Mouse (Mus musculus) stomach, embryonic 15.5 days (tissue): ENCODE data around the gene Spop. TPM values are rescaled to one million over a fixed set of nuclear protein-coding genes. Genes with fewer than 3 reads are reported as not detected.
"Not testable (repeated sequence)": the region's sequence is repeated elsewhere in the genome, so short reads cannot be mapped to it uniquely, and the experiment has no call there.

Experiments used
- ATAC-seq: fragments of 200-750 bp; cut with Nextera tagmentation; 2 replicates; pipeline ENCODE4 v1.8.0; 2017; ENCODE audit warnings: low read depth, moderate number of reproducible peaks, moderate TSS enrichment; ENCODE audit not compliant: insufficient read depth, low FRiP score
- H3K27ac ChIP-seq: fragments of 300-500 bp; sonication (generic); 2 replicates; pipeline ENCODE4 v1.5.1; 2015; ENCODE audit warnings: mild to moderate bottlenecking, inconsistent platforms
- H3K27me3 ChIP-seq: fragments of 300-500 bp; sonication (generic); replicated peaks from 2 replicates; pipeline ENCODE4 v1.6.1; 2015; ENCODE audit warnings: inconsistent platforms
- H3K36me3 ChIP-seq: fragments of 300-500 bp; sonication (generic); 2 replicates; pipeline ENCODE4 v1.6.1; 2015; ENCODE audit warnings: inconsistent platforms
- H3K4me1 ChIP-seq: fragments of 300-500 bp; sonication (generic); 2 replicates; pipeline ENCODE4 v1.6.1; 2015; ENCODE audit warnings: inconsistent platforms
- H3K4me2 ChIP-seq: fragments of 300-500 bp; sonication (generic); 2 replicates; pipeline ENCODE4 v1.6.1; 2015; ENCODE audit warnings: mild to moderate bottlenecking, inconsistent platforms
- H3K4me3 ChIP-seq: fragments of 300-500 bp; sonication (generic); replicated peaks from 2 replicates; pipeline ENCODE4 v1.5.1; 2015; ENCODE audit warnings: inconsistent platforms
- H3K9ac ChIP-seq: fragments of 300-500 bp; sonication (generic); 2 replicates; pipeline ENCODE4 v1.6.1; 2015; ENCODE audit warnings: inconsistent platforms
- H3K9me3 ChIP-seq: fragments of 300-500 bp; sonication (generic); 2 replicates; pipeline ENCODE4 v1.6.1; 2016; ENCODE audit warnings: inconsistent platforms
- WGBS: fragments of 180-500 bp; shearing (Covaris S2); methylation state at CpG from one replicate; pipeline ENCODE4 v1.1.7; 2015; 5-methylcytosine and 5-hydroxymethylcytosine counted together
- polyA plus RNA-seq: library from polyadenylated mRNA; unstranded; fragments of >200 nt; fragmentation: Nextera tagmentation; extraction: Ambion mirVana; gene quantifications from 2 replicates; pipeline ENCODE4 v1.2.1, GENCODE M21; 2015

The Spop gene
- polyA plus RNA-seq, 1 experiment from 2014 or later, result 142 TPM

DNA sequence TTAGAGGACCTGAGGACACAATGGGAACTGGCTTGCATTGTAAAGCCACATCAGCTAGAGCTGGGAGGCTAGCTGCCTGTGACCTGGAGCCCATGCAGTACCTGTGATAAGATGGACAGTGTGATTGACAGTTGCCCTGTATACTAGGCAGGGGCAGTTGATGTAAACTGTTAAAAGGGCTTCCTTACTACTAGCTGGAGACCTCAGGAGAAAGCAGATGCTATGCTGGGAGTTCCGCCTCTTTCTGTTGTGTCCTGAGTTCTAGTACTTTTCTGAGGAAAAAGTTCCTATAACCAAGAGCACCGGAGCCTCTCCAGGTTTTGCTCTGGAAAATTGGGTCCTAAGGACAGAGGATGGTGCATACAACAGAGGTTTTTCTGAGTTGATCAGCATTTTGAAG lies 73.4 kb downstream of the Spop start:
- no peaks in the 10 kb centered on the region for H3K27me3 ChIP-seq
- no peaks in the 10 kb centered on the region for H3K4me1 ChIP-seq
- H3K9ac ChIP-seq, result no peak overlapping the region
- no peak overlapping the region for H3K4me2 ChIP-seq
- no peak overlapping the region for H3K27ac ChIP-seq
- H3K9me3 ChIP-seq, result no peaks in the 10 kb centered on the region
- 97% methylated on average over 2 of the region's 2 CpGs for WGBS
- no peak overlapping the region for H3K4me3 ChIP-seq
- ATAC-seq, result no peak
- peaks cover 42% of the 10 kb centered on the region for H3K36me3 ChIP-seq

DNA sequence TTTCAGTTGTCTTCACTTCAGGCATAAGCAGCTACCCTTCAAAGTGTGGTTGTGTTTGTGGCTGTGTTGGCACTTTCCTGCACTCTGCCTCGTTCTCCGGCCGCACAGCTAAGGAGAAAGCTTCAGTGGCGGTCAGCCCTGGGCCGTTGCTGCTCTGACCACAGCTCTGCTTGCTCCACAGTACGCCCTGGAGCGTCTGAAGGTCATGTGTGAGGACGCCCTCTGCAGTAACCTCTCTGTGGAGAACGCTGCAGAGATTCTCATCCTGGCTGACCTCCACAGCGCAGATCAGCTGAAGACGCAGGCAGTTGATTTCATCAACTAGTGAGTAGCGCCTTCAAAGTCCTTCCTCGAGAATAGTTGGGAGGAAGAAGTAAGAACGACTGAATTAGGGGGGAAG lies 76.2 kb downstream of the Spop start:
- H3K4me1 ChIP-seq, result no peaks in the 10 kb centered on the region
- H3K4me2 ChIP-seq, result no peak overlapping the region
- H3K36me3 ChIP-seq, result peaks cover 42% of the 10 kb centered on the region
- ATAC-seq, result no peak
- H3K27ac ChIP-seq, result no peak overlapping the region
- no peaks in the 10 kb centered on the region for H3K9me3 ChIP-seq
- no peak overlapping the region for H3K9ac ChIP-seq
- 88% methylated on average over 14 of the region's 14 CpGs for WGBS
- no peak overlapping the region for H3K4me3 ChIP-seq
- H3K27me3 ChIP-seq, result no peaks in the 10 kb centered on the region

DNA sequence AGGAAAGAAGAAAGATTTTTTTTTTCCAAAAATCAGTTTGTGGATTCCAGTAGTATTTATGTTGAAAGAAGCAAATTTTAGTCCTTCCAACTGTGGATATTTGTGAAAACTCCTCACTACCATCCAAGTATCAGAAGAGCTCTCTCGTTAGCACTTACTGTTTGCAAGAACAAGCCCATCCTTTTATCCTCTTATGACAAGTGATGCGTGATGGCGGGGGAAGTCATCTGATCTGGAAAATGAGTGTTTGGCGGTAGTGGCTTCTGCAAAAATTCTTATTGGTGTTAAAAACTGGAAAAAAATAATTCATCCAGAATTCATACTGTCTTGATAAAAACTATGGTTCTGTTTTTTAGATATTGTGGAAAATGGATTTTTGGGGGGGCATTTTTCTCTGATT lies 78.4 kb downstream of the Spop start:
- Histone ChIP-seq H3K4me2 (no peak overlapping the region), H3K36me3 (peaks cover 32% of the 10 kb centered on the region), H3K27me3 (no peaks in the 10 kb centered on the region), H3K9me3 (no peaks in the 10 kb centered on the region), H3K9ac (no peak overlapping the region), H3K27ac (no peak overlapping the region), H3K4me3 (no peak overlapping the region), H3K4me1 (no peaks in the 10 kb centered on the region)
- WGBS, result 91% methylated on average over 4 of the region's 4 CpGs
- ATAC-seq, result no peak

DNA sequence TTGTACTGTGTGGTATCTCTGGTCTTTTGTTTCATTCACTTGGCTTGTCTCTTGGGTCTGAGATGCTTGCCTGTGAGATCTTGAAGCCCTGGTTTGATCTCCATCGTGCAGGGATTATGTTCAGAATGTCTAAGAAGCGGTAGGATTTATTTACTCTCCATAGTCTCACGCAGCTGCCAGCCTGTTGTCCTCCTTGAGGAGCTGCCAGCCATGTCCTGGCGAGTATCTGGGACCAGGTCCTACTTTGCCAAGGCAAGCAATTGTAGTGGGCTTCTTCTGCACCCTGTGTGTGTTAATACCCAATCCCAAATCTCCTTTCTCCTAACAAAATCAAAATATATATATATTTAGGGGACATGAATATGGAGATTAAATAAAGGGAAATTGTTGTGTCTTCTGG lies 79.1 kb downstream of the Spop start:
- H3K4me3 ChIP-seq, result no peak overlapping the region
- no peak overlapping the region for H3K4me2 ChIP-seq
- peaks cover 36% of the 10 kb centered on the region for H3K36me3 ChIP-seq
- no peaks in the 10 kb centered on the region for H3K27me3 ChIP-seq
- no peak for ATAC-seq
- H3K27ac ChIP-seq, result no peak overlapping the region
- 83% methylated on average over 4 of the region's 4 CpGs for whole genome bisulfite sequencing
- H3K4me1 ChIP-seq, result no peaks in the 10 kb centered on the region
- no peaks in the 10 kb centered on the region for H3K9me3 ChIP-seq
- H3K9ac ChIP-seq, result no peak overlapping the region

DNA sequence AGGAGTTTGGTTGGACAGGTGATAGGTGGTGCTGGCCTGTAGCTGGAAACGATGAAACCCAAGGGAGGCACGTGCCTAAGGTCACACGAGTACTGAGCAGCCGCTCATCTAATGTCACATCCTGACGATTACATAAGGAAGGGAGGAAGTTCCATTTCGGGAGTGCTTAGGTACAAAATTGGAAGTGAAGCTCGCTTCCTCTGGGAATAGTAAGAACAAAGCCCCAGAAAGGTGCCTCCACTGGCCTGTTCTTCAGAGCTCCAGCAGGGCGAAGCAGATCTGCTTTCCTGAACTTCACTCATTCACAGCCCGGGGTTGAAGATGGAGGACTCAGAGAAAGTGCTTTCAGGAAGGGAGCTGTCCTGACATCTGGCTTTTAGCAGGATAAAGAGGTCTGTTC lies 80.1 kb downstream of the Spop start:
- WGBS, result 80% methylated on average over 9 of the region's 9 CpGs

DNA sequence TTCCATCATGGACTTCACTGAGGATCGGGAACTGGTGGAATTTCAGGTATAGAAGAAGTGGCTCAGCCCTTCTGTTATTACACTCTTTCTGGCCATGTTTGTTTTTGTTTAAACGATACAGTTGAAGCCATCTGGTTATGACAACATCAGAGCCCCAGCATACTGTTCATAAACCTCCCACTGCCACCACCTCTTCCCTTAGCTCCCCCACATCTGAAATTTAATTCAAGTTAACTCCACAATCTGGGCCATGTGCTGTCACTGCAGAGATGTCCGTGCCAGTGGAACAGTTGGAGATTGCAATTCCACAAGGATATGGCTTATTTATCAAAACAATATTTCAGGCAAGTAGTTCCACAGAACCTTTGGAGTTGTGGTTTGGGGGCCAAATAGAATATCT lies 80.5 kb downstream of the Spop start:
- Histone ChIP-seq H3K4me2 (no peak overlapping the region), H3K9me3 (no peaks in the 10 kb centered on the region), H3K27me3 (no peaks in the 10 kb centered on the region), H3K36me3 (peaks cover 29% of the 10 kb centered on the region), H3K4me3 (no peak overlapping the region), H3K4me1 (no peaks in the 10 kb centered on the region), H3K9ac (no peak overlapping the region), H3K27ac (no peak overlapping the region)
- WGBS, result 85% methylated on average over 3 of the region's 3 CpGs
- no peak for ATAC-seq

More for the DNA sequence above, 80.1 kb downstream of the Spop start:
- H3K36me3 ChIP-seq, result peaks cover 29% of the 10 kb centered on the region
- H3K9ac ChIP-seq, result no peak overlapping the region
- no peak overlapping the region for H3K4me2 ChIP-seq
- no peak overlapping the region for H3K27ac ChIP-seq
- H3K4me3 ChIP-seq, result no peak overlapping the region
- no peaks in the 10 kb centered on the region for H3K9me3 ChIP-seq
- no peaks in the 10 kb centered on the region for H3K4me1 ChIP-seq
- H3K27me3 ChIP-seq, result no peaks in the 10 kb centered on the region
- ATAC-seq, result no peak

DNA sequence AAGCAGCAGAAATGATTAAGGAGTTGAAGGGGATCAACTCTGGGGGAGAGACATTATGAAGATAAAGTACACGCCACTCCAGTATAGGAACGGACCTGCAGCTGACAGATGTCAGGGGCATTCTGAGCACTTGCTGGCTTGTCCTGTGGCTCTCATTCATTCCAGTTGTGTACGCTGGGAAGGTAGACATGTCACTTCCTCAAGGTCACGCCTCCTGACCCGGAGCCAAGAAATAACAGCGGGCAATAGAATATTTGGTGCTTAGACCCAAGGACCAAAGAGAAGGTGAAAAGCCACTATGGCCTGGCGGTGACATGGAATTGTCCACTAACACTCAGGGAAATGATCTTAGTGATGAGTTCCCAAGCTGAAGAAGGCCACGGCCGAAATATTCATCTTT lies 82.0 kb downstream of the Spop start:
- Histone ChIP-seq H3K36me3 (peaks cover 18% of the 10 kb centered on the region), H3K27me3 (no peaks in the 10 kb centered on the region), H3K4me3 (no peak overlapping the region), H3K27ac (no peak overlapping the region), H3K9ac (no peak overlapping the region), H3K9me3 (no peaks in the 10 kb centered on the region), H3K4me1 (no peaks in the 10 kb centered on the region), H3K4me2 (no peak overlapping the region)
- 81% methylated on average over 9 of the region's 9 CpGs for WGBS
- ATAC-seq, result no peak

DNA sequence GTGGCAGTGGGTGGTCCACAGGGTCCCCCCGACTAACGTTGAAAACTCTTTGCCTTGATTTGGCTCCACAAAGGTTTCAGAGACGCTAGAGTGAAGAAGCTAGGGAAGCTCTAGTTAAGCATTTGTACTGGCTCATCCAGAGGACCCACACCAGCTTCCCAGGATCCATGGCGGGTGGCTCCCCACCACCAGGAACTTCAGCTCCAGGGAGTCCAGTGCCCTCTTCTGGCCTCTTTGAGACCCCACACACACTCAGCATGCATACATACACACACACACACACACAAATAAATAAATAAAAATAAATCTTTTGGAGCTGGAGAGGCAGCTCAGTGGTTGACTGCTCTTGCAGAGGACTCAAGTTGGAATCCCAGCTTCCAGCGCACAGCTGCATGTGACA lies 84.0 kb downstream of the Spop start:
- Histone ChIP-seq H3K4me1 (no peaks in the 10 kb centered on the region), H3K36me3 (peaks cover 16% of the 10 kb centered on the region), H3K9me3 (no peaks in the 10 kb centered on the region), H3K27ac (no peak overlapping the region), H3K9ac (no peak overlapping the region), H3K27me3 (no peaks in the 10 kb centered on the region), H3K4me2 (no peak overlapping the region), H3K4me3 (no peak overlapping the region)
- ATAC-seq, result no peak
- 92% methylated on average over 5 of the region's 5 CpGs for WGBS

DNA sequence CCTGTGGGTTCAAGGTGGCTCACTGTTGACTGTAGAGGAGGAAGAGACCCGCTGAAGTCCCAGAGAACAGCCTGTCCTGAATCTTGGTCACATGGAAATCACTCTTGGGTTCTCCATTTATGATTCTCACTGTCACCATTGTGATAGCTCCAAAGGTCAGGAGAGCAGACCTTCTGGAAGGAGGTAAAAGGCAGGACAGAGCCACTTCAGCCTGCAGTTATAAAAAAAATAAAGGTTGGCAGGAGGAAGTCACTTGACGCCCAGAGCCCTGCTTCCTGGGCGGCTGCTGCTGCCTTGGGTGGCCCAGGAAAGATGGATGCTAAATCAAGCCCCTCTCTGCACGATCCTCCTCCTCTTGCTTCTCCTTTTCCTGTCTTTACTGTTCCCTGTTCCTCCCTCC lies 86.5 kb downstream of the Spop start:
- Histone ChIP-seq H3K36me3 (peaks cover 10% of the 10 kb centered on the region; the same call in 1 of the 2 replicates), H3K9me3 (no peaks in the 10 kb centered on the region), H3K4me1 (0 out of 2 replicates have a peak, but pooled peaks cover 6% of the 10 kb centered on the region), H3K27ac (no peak overlapping the region), H3K4me2 (no peak overlapping the region), H3K4me3 (no peak overlapping the region), H3K27me3 (no peaks in the 10 kb centered on the region), H3K9ac (no peak overlapping the region)
- 46% methylated on average over 4 of the region's 4 CpGs for WGBS
- no peak for ATAC-seq

DNA sequence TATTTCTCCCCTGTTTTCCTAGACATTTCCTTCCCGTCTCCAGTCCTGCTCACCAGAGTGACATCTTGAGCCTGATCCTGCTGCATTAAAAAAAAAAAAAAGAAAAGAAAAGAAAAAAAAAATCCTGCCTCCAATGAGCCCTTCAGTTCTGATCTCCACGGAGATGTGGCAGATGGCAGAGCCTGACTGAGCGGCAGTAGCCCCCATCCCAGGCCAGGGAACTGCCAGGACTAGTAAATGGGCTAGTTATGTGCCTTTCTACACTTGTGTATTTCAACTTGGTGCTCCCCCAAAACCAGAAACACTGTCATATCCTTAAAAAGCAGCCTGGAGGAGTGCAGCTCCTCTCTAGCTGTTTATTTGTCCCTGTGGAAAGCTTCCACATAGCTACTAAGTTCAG lies 87.0 kb downstream of the Spop start:
- H3K4me1 ChIP-seq, result 0 out of 2 replicates have a peak, but pooled peaks cover 6% of the 10 kb centered on the region
- no peak overlapping the region for H3K4me2 ChIP-seq
- H3K27me3 ChIP-seq, result no peaks in the 10 kb centered on the region
- H3K9ac ChIP-seq, result no peak overlapping the region
- no peak overlapping the region for H3K4me3 ChIP-seq
- no peak for ATAC-seq
- 48% methylated on average over 3 of the region's 3 CpGs for WGBS
- no peak overlapping the region for H3K27ac ChIP-seq
- peaks cover 9% of the 10 kb centered on the region; the same call in 1 of the 2 replicates for H3K36me3 ChIP-seq
- H3K9me3 ChIP-seq, result no peaks in the 10 kb centered on the region

DNA sequence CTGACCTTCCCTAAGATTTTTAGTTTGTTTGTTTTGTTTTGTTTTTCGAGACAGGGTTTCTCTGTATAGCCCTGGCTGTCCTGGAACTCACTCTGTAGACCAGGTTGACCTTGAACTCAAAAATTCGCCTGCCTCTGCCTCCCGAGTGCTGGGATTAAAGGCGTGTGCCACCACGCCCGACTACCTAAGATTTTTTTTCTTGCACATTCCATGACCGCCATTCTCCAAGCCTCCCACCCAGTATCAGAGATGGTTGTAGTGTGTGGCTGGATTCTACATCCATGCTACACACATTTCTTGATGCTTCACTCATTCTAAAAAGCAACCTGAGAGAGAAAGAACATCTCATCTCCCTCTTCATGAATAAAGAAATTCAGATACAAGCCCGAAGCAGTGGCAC lies 87.9 kb downstream of the Spop start:
- H3K9ac ChIP-seq, H3K4me2 ChIP-seq, H3K36me3 ChIP-seq, H3K9me3 ChIP-seq, H3K4me1 ChIP-seq, H3K27me3 ChIP-seq, H3K4me3 ChIP-seq, H3K27ac ChIP-seq, ATAC-seq: not testable (repeated sequence)
- 78% methylated on average over 8 of the region's 8 CpGs for WGBS

DNA sequence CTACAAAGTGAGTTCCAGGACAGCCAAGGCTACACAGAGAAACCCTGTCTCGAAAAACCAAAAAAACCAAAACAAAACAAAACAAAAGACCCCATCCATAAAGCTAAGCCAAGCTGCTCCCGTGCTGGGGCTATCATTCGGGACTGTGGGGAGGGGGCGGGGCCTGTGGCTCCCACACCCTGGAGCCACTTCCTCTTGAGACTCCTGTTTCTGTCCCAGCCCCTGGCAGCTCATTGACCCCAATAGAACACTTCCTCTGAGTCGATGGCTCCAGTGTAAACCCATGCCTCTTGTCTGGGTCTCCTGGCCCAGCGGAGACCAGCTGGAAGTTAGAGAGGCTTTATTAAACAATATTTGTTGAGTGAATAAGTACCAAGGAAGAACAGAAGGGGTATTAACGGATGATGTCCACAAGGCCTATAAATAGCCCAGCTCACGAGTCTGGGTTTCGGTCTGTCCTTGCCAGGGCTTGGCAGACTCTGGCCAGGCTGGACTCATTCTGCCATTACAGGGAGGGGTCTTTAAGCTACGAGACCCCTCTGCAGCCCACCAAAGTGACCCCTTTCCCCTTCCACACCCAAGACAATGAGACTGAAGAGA lies 89.8 kb downstream of the Spop start:
- Histone ChIP-seq H3K9ac (no peak overlapping the region), H3K4me2 (no peak overlapping the region), H3K27ac (no peak overlapping the region), H3K27me3 (no peaks in the 10 kb centered on the region), H3K9me3 (no peaks in the 10 kb centered on the region), H3K4me3 (no peak overlapping the region), H3K4me1 (0 out of 2 replicates have a peak, but pooled peaks cover 6% of the 10 kb centered on the region), H3K36me3 (no peaks in the 10 kb centered on the region)
- no peak; the same call in 1 of the 2 replicates for ATAC-seq
- WGBS, result 45% methylated on average over 10 of the region's 10 CpGs

DNA sequence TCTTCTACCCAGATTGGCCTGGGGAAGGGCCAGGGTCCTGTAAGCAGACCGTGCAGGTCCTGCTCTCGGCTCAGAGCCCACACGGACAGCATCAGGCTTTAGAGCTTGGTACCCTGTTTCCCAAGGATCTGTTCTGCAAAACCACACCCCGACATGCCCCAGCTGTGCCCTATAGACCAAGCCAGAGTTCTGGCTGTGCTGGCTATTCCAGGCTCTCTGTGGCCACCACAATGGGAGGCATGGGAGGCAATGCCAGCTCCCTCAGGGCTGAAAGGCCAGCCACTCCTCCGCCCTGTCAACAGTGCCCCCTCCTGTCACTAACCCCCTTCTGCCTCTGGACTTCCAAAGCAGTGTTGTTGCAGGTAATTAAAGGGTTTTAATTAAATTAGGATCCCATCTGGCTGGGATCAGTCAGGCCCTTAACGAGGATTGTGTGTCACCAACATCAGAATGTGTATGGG lies 90.4 kb downstream of the Spop start:
- no peak overlapping the region for H3K27ac ChIP-seq
- H3K4me3 ChIP-seq, result no peak overlapping the region
- no peaks in the 10 kb centered on the region for H3K9me3 ChIP-seq
- H3K9ac ChIP-seq, result no peak overlapping the region
- 0 out of 2 replicates have a peak, but pooled peaks cover 10% of the 10 kb centered on the region for H3K4me1 ChIP-seq
- H3K4me2 ChIP-seq, result no peak overlapping the region
- WGBS, result 73% methylated on average over 6 of the region's 6 CpGs
- H3K27me3 ChIP-seq, result no peaks in the 10 kb centered on the region
- ATAC-seq, result no peak
- H3K36me3 ChIP-seq, result no peaks in the 10 kb centered on the region
